Mouse (Mus musculus) neural tube, embryonic 13.5 days (tissue): ENCODE measurements at regions not wholly inside any gene's neighbourhood (a gene's known extent, or its start where the extent isn't known, plus 50 kb on each side); places are given as distances from the start of the nearest gene placed in this dataset.
"Not testable (repeated sequence)": the region's sequence is repeated elsewhere in the genome, so short reads cannot be mapped to it uniquely, and the experiment has no call there.

Experiments
- ATAC-seq: fragments of 200-750 bp; cut with Nextera tagmentation; 2 replicates; pipeline ENCODE4 v1.8.0; 2017; ENCODE audit warnings: low read depth, mild to moderate bottlenecking, moderate TSS enrichment, moderate library complexity
- H3K27ac ChIP-seq: fragments of 300-500 bp; sonication (generic); replicated peaks from 2 replicates; pipeline ENCODE4 v1.5.1; 2015; ENCODE audit warnings: moderate library complexity, mild to moderate bottlenecking, inconsistent platforms
- H3K27me3 ChIP-seq: fragments of 300-500 bp; sonication (generic); 2 replicates; pipeline ENCODE4 v1.6.1; 2015; ENCODE audit warnings: mild to moderate bottlenecking, inconsistent platforms
- H3K36me3 ChIP-seq: fragments of 300-500 bp; sonication (generic); 2 replicates; pipeline ENCODE4 v1.6.1; 2015; ENCODE audit warnings: mild to moderate bottlenecking, inconsistent platforms
- H3K4me1 ChIP-seq: fragments of 300-500 bp; sonication (generic); replicated peaks from 2 replicates; pipeline ENCODE4 v1.6.1; 2015; ENCODE audit warnings: inconsistent platforms
- H3K4me2 ChIP-seq: fragments of 300-500 bp; sonication (generic); 2 replicates; pipeline ENCODE4 v1.6.1; 2015; ENCODE audit warnings: inconsistent platforms, mild to moderate bottlenecking, moderate library complexity
- H3K4me3 ChIP-seq: fragments of 300-500 bp; sonication (generic); 2 replicates; pipeline ENCODE4 v1.5.1; 2015; ENCODE audit warnings: mild to moderate bottlenecking, inconsistent platforms
- H3K9ac ChIP-seq: fragments of 300-500 bp; sonication (generic); 2 replicates; pipeline ENCODE4 v1.6.1; 2015; ENCODE audit warnings: moderate library complexity, mild to moderate bottlenecking, inconsistent platforms
- H3K9me3 ChIP-seq: fragments of 300-500 bp; sonication (generic); 2 replicates; pipeline ENCODE4 v1.6.1; 2016; ENCODE audit warnings: inconsistent platforms
- WGBS: fragments of 180-500 bp; shearing (Covaris S2); methylation state at CpG from one replicate; pipeline ENCODE4 v1.1.7; 2015; 5-methylcytosine and 5-hydroxymethylcytosine counted together

DNA sequence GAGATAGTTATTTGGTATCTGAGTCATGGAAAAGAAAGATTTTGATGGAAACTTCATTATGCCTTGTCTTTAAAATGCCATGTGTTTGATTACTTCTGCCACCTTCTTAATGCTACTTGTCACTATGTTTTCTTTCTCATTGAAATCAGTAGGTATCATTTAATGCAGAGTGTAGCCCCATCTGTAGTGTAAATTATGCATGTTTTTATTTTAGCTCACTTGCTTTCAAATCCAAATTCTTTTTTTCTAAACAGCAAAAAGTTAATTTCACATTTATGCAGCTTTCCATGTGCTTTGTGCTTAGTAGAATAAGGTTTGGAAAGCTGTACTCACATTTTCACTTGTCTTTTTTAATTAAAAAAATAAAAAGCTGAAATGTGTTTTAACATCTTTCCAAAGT lies 748.0 kb upstream of the Epha7 start:
- no peaks in the 10 kb centered on the region for H3K9me3 ChIP-seq
- H3K4me2 ChIP-seq = no peak overlapping the region
- no peak for ATAC-seq
- H3K27ac ChIP-seq = no peak overlapping the region
- H3K9ac ChIP-seq = no peak overlapping the region
- no peaks in the 10 kb centered on the region for H3K4me1 ChIP-seq
- no peaks in the 10 kb centered on the region for H3K36me3 ChIP-seq
- H3K27me3 ChIP-seq = no peaks in the 10 kb centered on the region
- H3K4me3 ChIP-seq = no peak overlapping the region

DNA sequence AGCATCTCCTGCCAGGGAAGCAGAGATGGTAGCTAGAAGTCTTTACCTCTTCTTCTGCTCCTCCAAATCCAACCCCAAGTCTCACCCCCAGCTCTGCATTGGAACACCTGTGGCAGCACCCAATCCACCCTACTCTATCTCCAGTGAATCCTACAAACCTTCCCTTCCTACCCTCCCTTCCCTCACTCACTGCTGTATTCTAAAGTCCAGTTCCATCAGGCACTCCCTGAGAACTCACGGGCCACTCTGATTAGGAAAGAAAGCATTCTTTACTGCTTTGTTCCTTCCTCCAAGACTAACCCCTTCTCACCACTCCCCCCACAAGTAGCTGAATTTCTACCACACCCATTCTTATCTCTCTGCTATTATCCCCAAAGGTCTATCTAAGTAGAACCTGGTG lies 747.1 kb upstream of the Epha7 start:
- no peak overlapping the region for H3K27ac ChIP-seq
- WGBS = 67% methylated on average over 1 of the region's 1 CpGs
- no peak overlapping the region for H3K4me3 ChIP-seq
- H3K36me3 ChIP-seq = no peaks in the 10 kb centered on the region
- no peaks in the 10 kb centered on the region for H3K27me3 ChIP-seq
- no peak overlapping the region for H3K9ac ChIP-seq
- no peaks in the 10 kb centered on the region for H3K9me3 ChIP-seq
- no peaks in the 10 kb centered on the region for H3K4me1 ChIP-seq
- no peak overlapping the region for H3K4me2 ChIP-seq
- no peak for ATAC-seq

DNA sequence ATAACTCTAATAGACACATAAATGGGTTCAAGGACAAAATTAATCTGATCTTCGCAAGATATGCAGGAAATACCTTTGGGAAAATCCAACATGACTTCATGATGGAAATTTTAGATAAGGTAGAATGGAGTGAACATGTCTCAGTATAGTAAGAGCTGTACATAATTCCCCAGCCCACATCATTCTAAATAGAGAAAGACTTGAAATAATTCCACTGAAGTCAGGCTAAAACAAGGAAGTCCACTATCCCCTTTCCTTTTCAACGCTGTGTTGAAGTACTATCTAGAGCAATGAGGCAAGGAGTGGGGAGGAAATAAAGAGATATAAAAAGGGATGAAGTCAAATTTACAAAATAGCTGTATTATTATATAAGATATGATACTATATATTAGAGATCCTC lies 733.9 kb upstream of the Epha7 start:
- Histone ChIP-seq H3K27me3 (no peaks in the 10 kb centered on the region), H3K36me3 (no peaks in the 10 kb centered on the region), H3K9me3 (no peaks in the 10 kb centered on the region), H3K4me3 (no peak overlapping the region), H3K4me1 (no peaks in the 10 kb centered on the region), H3K27ac (no peak overlapping the region), H3K4me2 (no peak overlapping the region), H3K9ac (no peak overlapping the region)
- WGBS = 85% methylated on average over 2 of the region's 2 CpGs
- no peak for ATAC-seq

DNA sequence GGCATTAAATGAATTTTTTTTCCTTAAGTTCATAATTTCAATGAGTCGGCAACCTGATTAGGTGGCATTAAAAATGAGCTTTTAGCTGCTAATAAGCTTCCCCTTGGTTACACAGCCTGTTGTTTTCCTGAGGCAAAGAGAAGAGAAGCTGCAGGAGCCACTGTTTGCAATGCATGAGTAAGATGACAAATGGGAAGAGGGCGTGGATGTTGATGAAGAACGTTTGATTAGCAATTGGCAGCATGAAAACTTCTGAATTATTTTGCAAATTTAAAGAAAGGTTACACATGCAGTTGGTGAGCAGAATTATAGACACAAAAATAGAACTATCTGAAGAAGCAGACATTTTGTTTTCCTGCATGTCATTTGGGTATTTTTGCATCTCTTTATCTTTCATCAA lies 720.1 kb upstream of the Epha7 start:
- 58% methylated on average over 3 of the region's 3 CpGs for WGBS
- ATAC-seq = no peak
- Histone ChIP-seq H3K27me3 (no peaks in the 10 kb centered on the region), H3K4me3 (no peak overlapping the region), H3K4me1 (no peaks in the 10 kb centered on the region), H3K9ac (no peak overlapping the region), H3K27ac (no peak overlapping the region), H3K9me3 (no peaks in the 10 kb centered on the region), H3K36me3 (no peaks in the 10 kb centered on the region), H3K4me2 (no peak overlapping the region)

- Histone ChIP-seq H3K27me3 (no peaks in the 10 kb centered on the region), H3K36me3 (no peaks in the 10 kb centered on the region), H3K9me3 (no peaks in the 10 kb centered on the region), H3K9ac (0 out of 2 replicates have a peak overlapping the region, but pooled peaks have one; percentile 41), H3K27ac (peak overlapping the region; percentile 49; the same call in 1 of the 2 replicates), H3K4me2 (peak overlapping the region; percentile 40), H3K4me1 (no peaks in the 10 kb centered on the region), H3K4me3 (peak overlapping the region; percentile 24)
- 36% methylated on average over 8 of the region's 8 CpGs for WGBS
- ATAC-seq = peak; percentile 95
These were observed 669.8 kb upstream of the Epha7 start for GRCm38 (mm10) chr4:28143165-28143564.

DNA sequence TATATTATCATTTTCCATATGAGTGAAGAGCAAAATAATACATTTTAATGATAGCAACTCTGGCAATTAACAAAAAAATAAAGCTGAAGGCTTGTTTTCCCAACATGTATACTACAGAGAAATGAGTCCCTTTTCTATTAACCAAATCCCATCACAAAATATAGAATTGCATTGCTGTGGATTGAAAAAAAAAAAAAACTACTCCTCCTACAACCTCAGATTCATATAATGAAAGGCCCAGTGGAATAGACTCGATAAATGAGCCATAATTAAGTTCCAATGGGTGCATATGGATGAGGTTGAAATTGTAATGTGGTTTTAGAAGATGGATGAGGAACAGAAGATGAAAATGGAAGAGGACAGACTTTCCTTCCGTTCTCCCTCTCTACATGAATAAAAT lies 657.8 kb upstream of the Epha7 start:
- Histone ChIP-seq H3K4me1 (no peaks in the 10 kb centered on the region), H3K4me3 (no peak overlapping the region), H3K4me2 (no peak overlapping the region), H3K27ac (no peak overlapping the region), H3K9ac (no peak overlapping the region), H3K36me3 (no peaks in the 10 kb centered on the region), H3K9me3 (no peaks in the 10 kb centered on the region), H3K27me3 (no peaks in the 10 kb centered on the region)
- ATAC-seq = no peak
- 73% methylated on average over 2 of the region's 2 CpGs for WGBS

GRCm38 (mm10) chr4:28176771-28177170 lies 636.2 kb upstream of the Epha7 start:
- 65% methylated on average over 3 of the region's 3 CpGs for WGBS
- ATAC-seq = peak; percentile 98
- H3K4me2 ChIP-seq = no peak overlapping the region

GRCm38 (mm10) chr4:28190861-28191260 lies 622.1 kb upstream of the Epha7 start:
- WGBS = 72% methylated on average over 5 of the region's 5 CpGs
- ATAC-seq = no peak
- Histone ChIP-seq H3K4me2 (no peak overlapping the region), H3K4me1 (no peaks in the 10 kb centered on the region), H3K27ac (no peak overlapping the region), H3K4me3 (no peak overlapping the region), H3K27me3 (no peaks in the 10 kb centered on the region), H3K9ac (no peak overlapping the region), H3K9me3 (no peaks in the 10 kb centered on the region), H3K36me3 (no peaks in the 10 kb centered on the region)

More at GRCm38 (mm10) chr4:28176771-28177170, 636.2 kb upstream of the Epha7 start:
- no peaks in the 10 kb centered on the region for H3K36me3 ChIP-seq
- no peaks in the 10 kb centered on the region for H3K27me3 ChIP-seq
- H3K4me1 ChIP-seq = no peaks in the 10 kb centered on the region
- H3K4me3 ChIP-seq = no peak overlapping the region
- no peak overlapping the region for H3K27ac ChIP-seq
- peaks cover 3% of the 10 kb centered on the region for H3K9me3 ChIP-seq
- no peak overlapping the region for H3K9ac ChIP-seq

- 19% methylated on average over 2 of the region's 2 CpGs for WGBS
These were observed 585.2 kb upstream of the Epha7 start for GRCm38 (mm10) chr4:28227594-28228208.

DNA sequence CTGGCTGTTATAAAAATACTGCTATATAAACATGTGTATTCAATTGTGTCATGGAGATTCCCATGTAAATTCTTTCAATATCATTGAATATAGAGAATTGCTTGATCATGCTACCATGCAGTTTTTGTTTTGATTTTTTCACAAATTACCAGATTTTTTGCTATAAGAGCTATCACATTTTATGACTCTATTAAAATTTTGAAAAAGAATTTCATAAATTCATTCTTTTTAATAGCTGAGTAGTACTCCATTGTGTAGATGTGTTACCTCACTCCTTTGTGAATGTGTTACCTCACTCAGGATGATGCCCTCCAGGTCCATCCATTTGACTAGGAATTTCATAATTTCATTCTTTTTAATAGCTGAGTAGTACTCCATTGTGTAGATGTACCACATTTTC lies 577.4 kb upstream of the Epha7 start:
- not testable (repeated sequence) for H3K4me3 ChIP-seq, H3K4me2 ChIP-seq, H3K36me3 ChIP-seq, H3K4me1 ChIP-seq, H3K27me3 ChIP-seq, H3K9me3 ChIP-seq, H3K27ac ChIP-seq, H3K9ac ChIP-seq, ATAC-seq

More at GRCm38 (mm10) chr4:28227594-28228208, 585.2 kb upstream of the Epha7 start:
- no peaks in the 10 kb centered on the region for H3K36me3 ChIP-seq
- H3K4me2 ChIP-seq = no peak overlapping the region
- ATAC-seq = no peak
- H3K27ac ChIP-seq = no peak overlapping the region
- no peaks in the 10 kb centered on the region for H3K9me3 ChIP-seq
- no peak overlapping the region for H3K9ac ChIP-seq
- peaks cover 30% of the 10 kb centered on the region for H3K27me3 ChIP-seq
- no peaks in the 10 kb centered on the region for H3K4me1 ChIP-seq
- no peak overlapping the region for H3K4me3 ChIP-seq

DNA sequence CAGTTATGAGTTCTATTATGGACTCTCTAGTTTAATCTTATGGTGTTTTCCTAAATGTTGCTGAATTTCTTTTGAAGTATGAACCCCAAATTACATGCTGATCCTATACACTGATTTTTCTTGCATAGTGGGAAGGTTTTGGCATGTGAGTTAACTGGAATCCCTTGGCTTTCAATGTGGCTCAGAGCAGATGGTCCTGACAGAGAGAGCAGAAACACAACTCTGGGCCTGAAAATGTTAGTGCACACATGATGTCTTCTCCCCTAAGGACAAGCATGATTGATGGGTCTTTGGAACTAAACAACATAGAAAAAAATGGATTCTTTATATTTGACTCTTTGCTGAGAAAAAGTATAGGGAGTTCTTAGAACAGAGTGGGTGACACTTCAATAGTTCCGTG lies 570.7 kb upstream of the Epha7 start:
- no peak overlapping the region for H3K27ac ChIP-seq
- H3K4me1 ChIP-seq = no peaks in the 10 kb centered on the region
- no peak overlapping the region for H3K9ac ChIP-seq
- 100% methylated on average over 1 of the region's 1 CpGs for WGBS
- no peaks in the 10 kb centered on the region for H3K9me3 ChIP-seq
- no peak overlapping the region for H3K4me3 ChIP-seq
- H3K27me3 ChIP-seq = no peaks in the 10 kb centered on the region
- no peak for ATAC-seq
- H3K36me3 ChIP-seq = no peaks in the 10 kb centered on the region
- H3K4me2 ChIP-seq = no peak overlapping the region
